Mouse (Mus musculus): ENCODE data around the gene 1190005I06Rik. TPM values are rescaled to one million over a fixed set of nuclear protein-coding genes. Genes with fewer than 3 reads are reported as not detected.

Gene 1190005I06Rik
- polyA plus RNA-seq, 1 experiment = 2.6 TPM

GRCm38 (mm10) chr8:120644663-120645062, 2.8 kb downstream of the 1190005I06Rik start:
- no peaks in the 10 kb centered on the region for H3K36me3 ChIP-seq (ENCODE audit: control insufficient read depth, insufficient read depth)
- H3ac ChIP-seq (ENCODE audit: control insufficient read depth, insufficient read length, low read depth) = no peak overlapping the region
- no peaks in the 10 kb centered on the region for H3K79me3 ChIP-seq (ENCODE audit: low read depth)
- H3K79me2 ChIP-seq (ENCODE audit: control insufficient read depth, insufficient read depth) = no peaks in the 10 kb centered on the region
- no peak overlapping the region for H3K4me3 ChIP-seq (ENCODE audit: insufficient read depth, poor library complexity, severe bottlenecking)
- TF ChIP-seq MYOD1 (IDR thresholded peaks at IDR 0.05; ENCODE audit: control insufficient read depth, insufficient read length, low read depth) = no peak
- TF ChIP-seq FOSL1 (IDR thresholded peaks at IDR 0.05; ENCODE audit: insufficient read depth, low read length, poor library complexity, severe bottlenecking) = no peak
- no peak for TF ChIP-seq MAX (IDR thresholded peaks at IDR 0.05)
- no peak for TF ChIP-seq MYOG (IDR thresholded peaks at IDR 0.05; ENCODE audit: control insufficient read depth, extremely low read depth, insufficient read length)
- no peak for TF ChIP-seq CTCF (IDR thresholded peaks at IDR 0.05; ENCODE audit: control insufficient read depth, insufficient read depth, insufficient read length)
- no peak for TF ChIP-seq CEBPB (IDR thresholded peaks at IDR 0.05; ENCODE audit: low read depth)
- TF ChIP-seq USF1 (IDR thresholded peaks at IDR 0.05; ENCODE audit: low read depth) = no peak
- H3K27me3 ChIP-seq (ENCODE audit: control insufficient read depth, insufficient read depth, insufficient read length) = no peaks in the 10 kb centered on the region

GRCm38 (mm10) chr8:120642031-120642662, 5.3 kb downstream of the 1190005I06Rik start:
- H3K79me2 ChIP-seq (ENCODE audit: control insufficient read depth, insufficient read depth) = no peaks in the 10 kb centered on the region
- H3K27me3 ChIP-seq (ENCODE audit: control insufficient read depth, insufficient read depth, insufficient read length) = no peaks in the 10 kb centered on the region
- H3ac ChIP-seq (ENCODE audit: control insufficient read depth, insufficient read length, low read depth) = no peak overlapping the region
- no peak for TF ChIP-seq MAX (IDR thresholded peaks at IDR 0.05)
- TF ChIP-seq CEBPB (IDR thresholded peaks at IDR 0.05; ENCODE audit: low read depth) = no peak
- no peak for TF ChIP-seq USF1 (IDR thresholded peaks at IDR 0.05; ENCODE audit: low read depth)
- TF ChIP-seq MYOG (IDR thresholded peaks at IDR 0.05; ENCODE audit: control insufficient read depth, extremely low read depth, insufficient read length) = no peak
- TF ChIP-seq FOSL1 (IDR thresholded peaks at IDR 0.05; ENCODE audit: insufficient read depth, low read length, poor library complexity, severe bottlenecking) = no peak
- TF ChIP-seq MYOD1 (IDR thresholded peaks at IDR 0.05; ENCODE audit: control insufficient read depth, insufficient read length, low read depth) = no peak
- TF ChIP-seq CTCF (IDR thresholded peaks at IDR 0.05; ENCODE audit: control insufficient read depth, insufficient read depth, insufficient read length) = no peak
- no peaks in the 10 kb centered on the region for H3K36me3 ChIP-seq (ENCODE audit: control insufficient read depth, insufficient read depth)
- H3K79me3 ChIP-seq (ENCODE audit: low read depth) = no peaks in the 10 kb centered on the region
- H3K4me3 ChIP-seq (ENCODE audit: insufficient read depth, poor library complexity, severe bottlenecking) = no peak overlapping the region

GRCm38 (mm10) chr8:120641245-120641644, 6.2 kb downstream of the 1190005I06Rik start:
- H3K27me3 ChIP-seq (ENCODE audit: control insufficient read depth, insufficient read depth, insufficient read length) = no peaks in the 10 kb centered on the region
- H3K36me3 ChIP-seq (ENCODE audit: control insufficient read depth, insufficient read depth) = no peaks in the 10 kb centered on the region
- TF ChIP-seq CTCF (IDR thresholded peaks at IDR 0.05; ENCODE audit: control insufficient read depth, insufficient read depth, insufficient read length) = no peak
- no peak for TF ChIP-seq CEBPB (IDR thresholded peaks at IDR 0.05; ENCODE audit: low read depth)
- no peak for TF ChIP-seq FOSL1 (IDR thresholded peaks at IDR 0.05; ENCODE audit: insufficient read depth, low read length, poor library complexity, severe bottlenecking)
- TF ChIP-seq MYOG (IDR thresholded peaks at IDR 0.05; ENCODE audit: control insufficient read depth, extremely low read depth, insufficient read length) = no peak
- TF ChIP-seq MYOD1 (IDR thresholded peaks at IDR 0.05; ENCODE audit: control insufficient read depth, insufficient read length, low read depth) = no peak
- TF ChIP-seq MAX (IDR thresholded peaks at IDR 0.05) = no peak
- TF ChIP-seq USF1 (IDR thresholded peaks at IDR 0.05; ENCODE audit: low read depth) = no peak
- no peak overlapping the region for H3K4me3 ChIP-seq (ENCODE audit: insufficient read depth, poor library complexity, severe bottlenecking)
- no peaks in the 10 kb centered on the region for H3K79me2 ChIP-seq (ENCODE audit: control insufficient read depth, insufficient read depth)
- H3K79me3 ChIP-seq (ENCODE audit: low read depth) = no peaks in the 10 kb centered on the region
- H3ac ChIP-seq (ENCODE audit: control insufficient read depth, insufficient read length, low read depth) = no peak overlapping the region

- Histone ChIP-seq H3K79me2 (ENCODE audit: control insufficient read depth, insufficient read depth) (no peaks in the 10 kb centered on the region), H3K79me3 (ENCODE audit: low read depth) (no peaks in the 10 kb centered on the region), H3K27me3 (ENCODE audit: control insufficient read depth, insufficient read depth, insufficient read length) (no peaks in the 10 kb centered on the region), H3K4me3 (ENCODE audit: insufficient read depth, poor library complexity, severe bottlenecking) (peak overlapping the region; percentile 18), H3ac (ENCODE audit: control insufficient read depth, insufficient read length, low read depth) (peak overlapping the region; percentile 25), H3K36me3 (ENCODE audit: control insufficient read depth, insufficient read depth) (no peaks in the 10 kb centered on the region)
- peak; percentile 56 for TF ChIP-seq USF1 (IDR thresholded peaks at IDR 0.05; ENCODE audit: low read depth)
- no peak for TF ChIP-seq CEBPB (IDR thresholded peaks at IDR 0.05; ENCODE audit: low read depth)
These were observed 13.0 kb downstream of the 1190005I06Rik start for GRCm38 (mm10) chr8:120634329-120634839.

GRCm38 (mm10) chr8:120633665-120634271, 13.7 kb downstream of the 1190005I06Rik start:
- Histone ChIP-seq H3ac (ENCODE audit: control insufficient read depth, insufficient read length, low read depth) (peak overlapping the region; percentile 25), H3K79me3 (ENCODE audit: low read depth) (no peaks in the 10 kb centered on the region), H3K36me3 (ENCODE audit: control insufficient read depth, insufficient read depth) (no peaks in the 10 kb centered on the region), H3K79me2 (ENCODE audit: control insufficient read depth, insufficient read depth) (no peaks in the 10 kb centered on the region), H3K4me3 (ENCODE audit: insufficient read depth, poor library complexity, severe bottlenecking) (peak overlapping the region; percentile 18), H3K27me3 (ENCODE audit: control insufficient read depth, insufficient read depth, insufficient read length) (no peaks in the 10 kb centered on the region)
- TF ChIP-seq USF1 (IDR thresholded peaks at IDR 0.05; ENCODE audit: low read depth) (no peak), CEBPB (IDR thresholded peaks at IDR 0.05; ENCODE audit: low read depth) (no peak), CTCF (IDR thresholded peaks at IDR 0.05; ENCODE audit: control insufficient read depth, insufficient read depth, insufficient read length) (no peak), FOSL1 (IDR thresholded peaks at IDR 0.05; ENCODE audit: insufficient read depth, low read length, poor library complexity, severe bottlenecking) (no peak), MYOD1 (IDR thresholded peaks at IDR 0.05; ENCODE audit: control insufficient read depth, insufficient read length, low read depth) (no peak), MYOG (IDR thresholded peaks at IDR 0.05; ENCODE audit: control insufficient read depth, extremely low read depth, insufficient read length) (no peak), MAX (IDR thresholded peaks at IDR 0.05) (no peak)

Data from C2C12 (cell line).